Mouse (Mus musculus): ENCODE measurements around the gene Ryr2. TPM values are rescaled to one million over a fixed set of nuclear protein-coding genes. Genes with fewer than 3 reads are reported as not detected.

The Ryr2 gene
- total RNA-seq, 1 experiment from 2014 or later, result 19.6 TPM

DNA sequence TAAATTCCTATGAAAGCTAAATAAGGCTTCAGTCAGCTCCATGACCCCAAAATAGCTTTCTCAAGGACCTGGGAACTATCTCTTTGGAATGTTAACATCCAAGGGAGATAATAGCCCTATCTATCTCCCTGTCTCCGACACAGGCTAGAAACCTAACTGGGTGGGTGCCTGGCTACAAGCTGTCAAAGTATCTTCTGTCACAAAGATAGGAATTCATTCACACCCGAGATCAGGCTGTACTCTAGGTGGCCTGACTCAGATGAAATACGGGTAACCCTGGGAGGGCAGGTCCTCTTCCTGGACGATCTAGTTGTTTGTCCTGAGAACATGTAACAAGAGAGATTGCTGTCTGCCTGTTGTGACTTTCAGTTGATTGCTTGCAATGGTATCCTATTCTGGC lies 69.9 kb downstream of the Ryr2 start:
- DNase-seq, result no peak

DNA sequence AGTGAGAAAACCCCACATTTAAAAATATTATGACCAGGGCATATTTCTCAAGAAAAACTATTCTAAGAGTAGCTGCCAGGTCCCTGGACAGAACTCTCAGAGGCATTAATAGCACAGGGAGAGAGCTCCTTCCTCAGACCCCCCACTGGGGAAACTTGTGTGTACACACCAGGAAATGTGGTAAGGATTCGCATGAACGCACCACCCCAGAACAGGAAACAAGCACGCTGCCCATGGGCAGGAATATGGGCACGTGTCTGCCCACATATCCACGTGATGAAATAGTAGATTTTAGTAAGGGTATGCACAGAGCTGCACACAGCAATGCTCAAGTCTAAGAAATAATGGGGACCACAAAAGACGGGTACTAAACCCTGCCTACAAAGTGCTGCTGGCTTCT lies 72.8 kb downstream of the Ryr2 start:
- DNase-seq, result no peak

DNA sequence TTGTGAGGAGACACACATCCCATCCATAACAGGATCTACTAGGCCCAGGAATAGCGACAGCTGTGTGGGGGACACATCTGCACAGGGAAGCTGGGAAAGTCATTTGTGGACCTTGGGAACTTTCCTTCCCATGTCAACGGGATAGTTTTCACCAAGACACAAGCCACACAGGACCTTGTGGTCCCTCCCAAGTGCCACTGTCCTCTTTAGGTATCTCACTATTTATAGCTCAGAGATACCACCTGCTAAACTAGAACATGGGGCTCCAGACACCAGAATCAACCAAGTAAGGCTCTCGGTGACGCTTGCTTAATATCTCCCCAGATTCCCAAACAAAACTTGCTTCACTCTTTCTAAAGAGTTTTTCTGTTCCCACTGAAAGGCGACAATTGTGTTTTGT lies 73.5 kb downstream of the Ryr2 start:
- no peak for DNase-seq

DNA sequence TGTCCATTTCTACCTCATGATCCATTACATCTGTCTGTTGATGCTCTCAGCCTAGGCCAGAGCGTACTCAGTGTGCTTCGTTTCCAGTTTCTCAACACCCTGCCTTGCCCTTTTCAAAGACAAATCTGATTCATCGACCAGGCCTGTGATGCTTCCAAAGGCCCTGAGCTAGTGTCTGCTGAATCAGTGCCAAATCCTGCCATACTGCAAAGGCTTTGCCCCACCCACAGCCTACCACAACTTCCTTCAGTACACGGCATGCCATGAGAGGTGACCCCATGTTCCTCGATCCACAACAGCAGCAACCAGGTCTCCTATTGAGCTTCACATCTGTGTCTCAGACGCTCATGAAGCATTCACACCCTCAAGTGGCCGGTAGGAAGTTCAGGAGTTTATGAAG lies 76.9 kb downstream of the Ryr2 start:
- peak; percentile 30 for DNase-seq

DNA sequence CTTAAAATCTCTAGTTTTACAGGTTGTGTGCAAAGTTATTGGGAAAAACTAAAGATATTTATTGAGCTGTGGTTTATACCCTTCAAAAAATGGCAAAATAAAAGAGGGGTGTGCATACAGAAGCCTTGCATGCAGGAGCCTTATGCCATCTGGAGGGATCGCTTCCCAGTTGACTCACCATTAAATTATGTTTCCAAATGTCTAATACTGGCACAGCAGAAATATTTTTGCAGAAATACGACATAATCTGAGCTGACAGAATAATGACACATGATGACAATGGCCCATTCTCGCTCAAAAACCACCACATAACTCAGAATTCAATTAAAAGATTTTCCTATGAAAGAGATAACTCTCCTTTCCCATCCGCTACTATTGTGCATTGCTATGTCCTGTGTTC lies 77.4 kb downstream of the Ryr2 start:
- DNase-seq, result no peak

DNA sequence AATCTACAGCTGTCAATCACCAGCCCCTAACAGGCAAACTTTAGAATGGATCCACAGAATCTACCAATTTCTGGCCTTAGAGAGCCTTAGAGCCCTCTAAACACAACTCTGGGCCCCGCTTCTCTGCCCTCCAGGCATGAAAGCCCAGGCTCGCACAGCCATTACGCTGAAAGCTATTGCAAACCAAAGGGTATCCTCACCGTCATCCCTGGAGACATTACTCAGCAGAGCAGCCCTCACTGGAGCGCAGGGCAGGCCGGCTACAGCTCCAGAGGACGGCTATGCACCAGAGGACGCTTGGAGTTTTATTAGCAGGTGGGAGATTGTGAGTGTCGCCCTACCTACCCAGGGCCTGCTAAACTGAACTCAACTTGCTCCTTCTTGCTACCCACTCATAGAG lies 88.7 kb downstream of the Ryr2 start:
- DNase-seq, result no peak

DNA sequence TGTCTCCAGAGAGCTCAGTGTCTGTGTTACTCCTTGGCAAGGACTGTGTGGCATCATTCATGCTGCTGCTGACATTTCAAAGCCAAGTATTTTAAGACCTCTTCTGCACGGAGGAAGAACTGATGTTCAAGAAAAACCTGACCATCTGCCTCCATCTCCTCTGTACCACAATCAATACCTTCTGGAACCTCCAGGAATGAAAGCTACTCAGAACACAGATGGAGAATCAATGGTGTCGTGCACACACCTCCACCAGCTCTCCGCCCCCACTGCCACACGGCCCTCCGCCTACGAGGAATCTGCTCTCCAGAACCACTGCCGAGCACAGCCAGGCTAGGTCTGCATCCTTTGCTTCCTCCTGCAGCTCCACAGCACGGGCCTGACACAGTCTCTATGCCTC lies 92.8 kb downstream of the Ryr2 start:
- DNase-seq, result no peak

DNA sequence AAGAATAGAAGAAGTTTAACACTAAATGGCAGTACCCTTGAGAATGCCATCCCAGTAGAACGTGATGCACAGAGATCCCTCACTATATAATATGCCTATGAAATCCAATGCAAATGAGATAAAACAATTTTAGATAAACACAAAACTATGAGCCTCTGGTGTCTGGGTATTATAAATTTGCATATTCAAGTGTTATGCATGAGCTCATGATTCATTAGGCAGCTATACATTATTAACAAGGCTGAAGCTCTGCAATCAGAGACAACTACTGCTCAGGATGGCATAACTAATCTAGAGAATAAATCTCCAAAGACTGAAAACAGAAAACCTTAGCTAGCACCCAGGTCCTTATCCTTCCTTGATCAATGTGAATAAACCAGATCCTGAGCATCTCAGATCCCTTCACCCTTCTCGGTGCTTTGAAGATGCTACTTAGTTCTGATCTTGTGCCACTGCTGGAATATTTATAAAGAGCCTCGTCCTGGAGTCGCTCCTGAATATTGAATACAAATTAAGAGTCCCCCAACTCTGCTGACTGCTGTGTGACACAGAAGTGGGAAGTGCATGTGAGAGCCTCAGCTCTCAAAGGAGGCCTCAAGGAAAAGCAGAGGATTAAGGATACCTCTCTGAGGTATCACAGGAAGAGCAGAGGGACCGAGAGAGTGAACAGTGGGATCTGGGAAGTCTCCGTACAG lies 97.6 kb downstream of the Ryr2 start:
- no peak for DNase-seq

DNA sequence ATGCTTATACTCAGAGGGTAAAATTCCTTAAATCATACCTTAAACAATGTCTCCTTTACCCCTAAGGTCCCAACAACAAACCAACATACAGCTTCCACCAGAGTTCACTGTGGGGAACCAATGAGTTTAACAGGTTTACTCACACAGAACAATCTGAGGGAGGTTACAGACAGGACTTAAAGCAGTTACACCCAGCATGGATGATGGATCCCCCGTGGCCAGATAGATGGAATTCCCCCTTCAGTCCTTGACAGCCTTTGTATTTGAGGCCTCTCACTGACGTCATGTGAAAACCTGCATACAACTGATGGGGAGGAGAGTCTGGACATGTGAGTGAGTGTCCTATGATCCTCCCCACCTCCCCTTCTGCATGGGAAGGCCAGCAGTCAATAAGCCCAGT lies 99.2 kb downstream of the Ryr2 start:
- DNase-seq, result no peak

DNA sequence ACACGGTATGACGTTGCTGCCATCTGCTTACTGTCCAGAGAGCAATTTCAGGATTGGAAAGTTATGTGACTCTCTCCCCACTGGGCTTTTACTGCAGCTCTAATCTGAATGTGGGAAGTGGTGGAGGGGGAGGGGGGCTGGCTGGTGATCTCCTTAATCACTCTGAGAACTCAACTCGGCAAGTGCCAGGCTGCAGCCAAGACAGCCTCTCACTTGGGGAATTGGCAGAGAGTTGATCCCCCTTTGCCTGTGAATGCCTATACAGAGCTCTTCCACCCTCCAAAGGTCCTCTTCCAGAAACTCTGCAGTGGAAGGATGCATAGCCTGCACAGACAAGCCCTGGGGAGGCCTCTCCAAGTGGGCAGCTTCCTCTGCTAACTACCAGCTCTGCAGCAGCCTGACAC lies 104.9 kb downstream of the Ryr2 start:
- DNase-seq, result no peak

DNA sequence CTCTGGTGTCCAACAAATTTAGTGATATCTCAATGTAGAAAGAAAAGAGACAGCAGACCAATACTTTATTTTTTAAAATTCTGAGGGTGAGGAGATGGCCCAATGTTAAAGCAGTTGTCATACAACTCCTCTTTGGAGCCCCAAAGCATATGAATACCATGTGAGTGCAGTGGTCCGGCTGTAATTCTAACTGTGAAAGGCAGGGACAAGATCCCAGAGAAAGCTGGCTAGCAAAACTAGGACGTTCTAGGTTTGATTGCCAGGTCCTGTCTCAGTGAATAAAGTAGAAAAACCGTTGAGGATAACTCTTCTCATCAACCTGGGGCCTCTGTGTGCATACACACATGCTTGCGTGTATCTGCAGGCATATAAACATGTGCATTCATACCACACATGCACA lies 106.9 kb downstream of the Ryr2 start:
- DNase-seq, result no peak

DNA sequence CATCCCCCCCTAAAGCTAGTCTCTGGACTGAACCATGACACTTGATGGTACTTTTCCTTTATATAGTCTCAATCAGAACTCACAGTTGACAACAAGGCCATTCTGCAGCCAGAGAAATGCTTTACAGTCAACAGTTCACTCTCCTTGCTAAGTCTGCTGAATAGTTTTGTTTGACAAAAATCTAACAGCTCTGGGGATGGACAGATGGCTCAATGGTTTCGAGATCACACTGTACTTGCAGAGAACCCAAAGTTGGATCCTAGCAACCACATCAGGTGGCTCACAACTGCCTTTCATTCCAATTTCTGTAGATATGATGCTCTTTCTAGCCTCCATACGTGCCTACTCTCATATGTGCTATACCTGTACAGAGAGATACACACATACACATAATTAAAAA lies 109.4 kb downstream of the Ryr2 start:
- DNase-seq, result no peak

DNA sequence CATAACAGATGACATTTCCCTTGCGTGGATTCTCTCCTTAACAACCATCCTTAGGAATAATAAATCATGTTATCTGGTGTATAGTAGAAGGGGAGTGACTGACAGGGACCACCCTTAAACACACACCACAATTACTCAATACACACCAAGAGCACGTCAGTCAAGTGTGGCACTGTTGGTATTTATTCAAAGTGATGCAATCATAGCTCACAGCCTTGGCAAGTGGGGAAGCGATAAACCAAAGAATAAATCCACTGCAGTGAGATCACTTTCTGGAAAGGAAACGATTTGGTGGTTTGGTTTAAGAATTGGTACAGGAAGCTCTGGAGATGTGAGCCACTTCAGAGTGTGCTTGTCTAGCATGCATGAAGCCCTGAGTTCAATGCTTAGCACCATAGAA lies 119.2 kb downstream of the Ryr2 start:
- no peak for DNase-seq

DNA sequence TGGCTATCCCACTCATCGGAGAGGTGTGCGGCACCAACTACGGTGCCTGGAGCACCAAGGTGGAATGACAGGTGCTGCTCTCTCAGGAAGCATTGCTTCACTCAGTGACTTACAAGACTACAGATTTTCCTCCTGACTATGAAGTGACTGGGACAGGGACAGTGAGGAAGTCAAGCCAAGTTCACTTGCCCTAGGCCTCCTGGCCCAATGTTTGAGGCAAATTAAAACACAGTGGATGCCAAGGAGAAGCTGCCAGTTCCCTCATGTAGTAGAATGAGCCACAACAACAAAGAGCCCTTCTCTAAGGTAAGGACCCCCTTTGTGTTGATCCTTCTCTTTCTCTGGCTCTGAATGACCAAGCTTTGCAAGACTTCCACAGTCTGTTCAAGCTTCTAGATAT lies 121.7 kb downstream of the Ryr2 start:
- DNase-seq, result no peak

DNA sequence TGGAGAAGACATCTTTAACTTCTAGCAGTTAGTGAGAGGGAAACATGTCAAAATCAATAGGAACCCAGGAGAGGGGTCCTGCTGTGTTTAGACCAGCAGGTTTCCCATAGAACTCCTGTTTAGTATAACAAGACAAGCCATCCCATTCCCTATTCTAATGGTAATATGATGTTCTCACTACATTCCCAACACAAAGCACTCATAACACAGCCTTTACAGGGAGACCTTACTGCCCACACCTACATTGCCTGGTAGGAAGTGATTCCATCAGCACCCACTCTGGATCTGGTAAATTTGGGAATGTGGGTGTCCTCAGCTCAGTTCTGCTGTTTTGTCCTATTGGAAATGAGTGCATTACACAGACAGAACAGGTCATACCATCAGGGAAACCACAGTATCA lies 127.7 kb downstream of the Ryr2 start:
- DNase-seq, result no peak

DNA sequence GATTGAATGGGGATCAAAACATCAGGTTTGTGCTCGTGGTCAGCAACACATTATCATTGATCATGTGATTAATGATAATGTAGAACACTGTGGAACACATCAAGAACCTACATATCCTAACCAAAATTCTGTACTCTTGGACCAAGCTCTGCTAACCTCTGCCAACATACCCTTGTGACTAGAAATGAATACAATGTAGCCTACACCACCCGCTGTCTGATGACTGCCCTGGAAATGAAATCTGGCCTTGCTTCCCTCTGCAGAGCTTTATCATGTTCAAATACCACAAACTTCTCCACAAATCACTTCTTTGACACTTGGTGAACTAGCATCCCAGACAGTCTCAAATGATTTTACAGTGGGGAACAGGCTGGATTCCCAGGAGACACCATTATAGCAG lies 128.4 kb downstream of the Ryr2 start:
- DNase-seq, result no peak

DNA sequence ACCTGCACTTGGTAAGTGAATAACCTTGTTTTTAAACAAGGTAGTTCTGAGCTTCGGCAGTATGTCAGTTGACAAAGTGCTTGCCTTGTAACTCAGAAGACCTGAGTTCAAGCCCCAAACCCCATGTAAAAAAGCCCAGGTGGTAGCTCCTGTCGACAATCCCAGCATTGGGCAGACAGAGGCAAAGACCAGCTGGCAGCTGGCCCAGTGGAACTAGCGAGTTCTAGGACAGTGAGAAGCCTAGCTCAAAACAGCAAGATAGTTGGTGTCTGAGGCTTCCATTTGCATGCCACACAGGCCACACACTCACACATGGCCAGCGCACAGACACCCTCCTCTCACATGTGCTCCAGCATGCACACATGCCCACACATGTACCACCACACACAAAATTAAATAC lies 129.1 kb downstream of the Ryr2 start:
- DNase-seq, result no peak

DNA sequence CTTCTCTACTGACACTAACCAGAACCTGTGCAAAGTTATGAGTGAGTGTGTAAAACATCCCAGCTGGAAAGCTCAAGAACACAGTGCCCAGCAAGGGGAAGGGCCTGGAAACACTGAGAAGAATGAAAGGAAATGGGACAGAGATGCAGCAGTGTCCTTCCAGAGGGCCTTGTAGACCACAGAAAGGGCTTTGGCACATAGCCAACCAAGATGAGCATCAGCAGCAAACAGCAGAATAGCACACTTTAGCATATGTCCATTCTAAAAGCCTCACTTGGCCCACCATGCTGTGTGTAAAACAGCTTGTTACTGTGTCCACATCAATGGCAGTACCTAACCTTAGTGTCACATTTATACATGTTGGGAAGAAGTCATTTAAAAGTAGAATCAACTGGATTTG lies 142.4 kb downstream of the Ryr2 start:
- DNase-seq, result no peak

DNA sequence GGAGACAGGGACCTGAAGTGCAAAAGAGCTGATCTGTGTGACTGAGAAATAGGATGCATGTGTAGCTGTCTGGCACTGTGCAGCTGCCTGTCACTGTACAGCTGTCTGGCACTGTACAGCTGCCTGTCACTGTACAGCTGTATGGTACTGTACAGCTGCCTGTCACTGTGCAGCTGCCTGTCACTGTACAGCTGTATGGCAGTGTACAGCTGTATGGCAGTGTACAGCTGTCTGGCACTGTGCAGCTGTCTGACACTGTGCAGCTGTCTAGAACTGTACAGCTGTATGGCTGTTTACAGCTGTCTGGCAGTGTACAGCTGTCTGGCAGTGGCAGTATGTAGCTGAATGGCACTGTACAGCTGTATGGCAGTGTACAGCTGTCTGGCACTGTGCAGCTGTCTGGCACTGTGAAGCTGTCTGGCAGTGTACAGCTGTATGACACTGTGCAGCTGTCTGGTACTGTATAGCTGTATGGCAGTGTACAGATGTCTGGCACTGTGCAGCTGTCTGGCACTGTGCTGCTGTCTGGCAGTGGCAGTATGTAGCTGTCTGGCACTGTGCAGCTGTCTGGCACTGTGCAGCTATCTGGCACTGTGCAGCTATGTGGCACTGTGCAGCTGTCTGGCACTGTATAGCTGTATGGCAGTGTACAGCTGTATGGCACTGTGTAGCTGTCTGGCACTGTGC lies 147.1 kb downstream of the Ryr2 start:
- no peak for DNase-seq

DNA sequence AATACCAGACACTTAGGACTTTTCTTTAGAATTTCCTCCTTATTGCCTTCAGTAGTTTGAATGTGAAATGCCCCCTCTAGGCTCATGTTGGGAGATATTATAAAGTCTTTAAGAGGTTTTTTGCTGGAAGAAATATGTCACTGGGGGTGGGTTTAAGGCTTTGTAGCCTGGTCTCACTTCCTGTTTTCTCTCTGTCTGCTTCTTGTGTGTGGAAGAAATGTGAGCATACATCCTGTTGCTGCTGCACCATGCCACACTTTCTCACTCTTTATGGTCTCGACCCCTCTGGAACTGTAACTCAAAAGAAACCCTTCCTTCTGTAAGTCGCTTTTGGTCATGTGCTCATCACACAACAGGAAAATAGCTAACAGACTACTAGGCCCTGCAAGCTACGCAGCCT lies 147.9 kb downstream of the Ryr2 start:
- DNase-seq, result no peak

DNA sequence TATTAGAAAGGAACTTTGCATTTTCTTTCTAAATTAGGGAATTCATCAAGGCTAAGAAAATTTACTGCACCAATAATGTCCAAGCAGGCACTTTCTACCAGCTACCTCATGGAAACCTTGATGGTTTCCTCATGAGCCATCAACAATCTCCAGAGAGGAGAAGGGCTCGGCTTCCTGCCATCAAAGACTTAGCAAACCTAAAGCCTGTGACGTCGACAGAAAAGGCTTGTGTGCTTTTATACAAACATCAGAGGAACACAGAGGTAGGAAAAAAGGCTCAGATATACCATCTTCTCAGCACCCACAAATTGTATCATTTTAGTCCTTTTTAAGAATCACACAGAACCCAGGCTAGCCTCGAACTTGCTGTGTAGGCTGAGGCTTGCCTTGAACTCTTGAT lies 148.5 kb downstream of the Ryr2 start:
- DNase-seq, result no peak

DNA sequence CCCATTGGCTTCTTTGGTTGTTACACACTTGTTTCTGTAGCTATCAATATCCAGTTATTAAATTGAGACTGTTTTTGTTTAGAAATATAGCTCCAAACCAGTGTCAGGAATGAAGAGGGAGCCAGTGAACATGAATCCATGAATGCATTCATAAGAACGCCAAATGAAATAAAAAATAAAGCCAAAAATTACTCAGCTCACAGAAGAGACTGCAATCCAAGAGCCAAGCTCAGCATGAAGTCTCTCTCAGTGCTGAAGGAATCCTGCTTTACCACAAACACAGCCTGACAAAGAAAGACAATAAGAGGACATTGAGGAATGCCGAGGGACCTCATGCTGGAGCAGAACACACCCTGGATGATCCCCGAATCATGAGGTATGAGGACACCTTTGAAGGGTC lies 154.8 kb downstream of the Ryr2 start:
- DNase-seq, result no peak

DNA sequence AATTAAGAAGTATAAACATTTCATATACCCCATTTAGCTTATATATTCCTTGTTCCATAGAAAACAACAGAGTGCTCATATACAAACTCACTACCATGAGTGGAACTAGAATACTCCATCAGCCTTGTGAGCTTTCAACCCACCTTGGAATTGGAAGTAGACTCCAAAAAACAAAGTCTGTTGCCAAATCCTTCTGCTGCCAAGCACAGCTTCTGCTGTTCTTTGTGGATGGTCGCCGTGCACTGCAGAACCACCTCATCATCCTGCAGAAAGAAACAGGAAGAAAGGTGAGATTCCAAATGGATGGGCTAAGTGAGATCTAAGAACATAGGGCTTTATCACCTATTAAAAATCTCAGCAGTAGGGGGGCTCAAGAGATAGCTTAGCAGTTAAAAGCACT lies 161.0 kb downstream of the Ryr2 start:
- no peak for DNase-seq

DNA sequence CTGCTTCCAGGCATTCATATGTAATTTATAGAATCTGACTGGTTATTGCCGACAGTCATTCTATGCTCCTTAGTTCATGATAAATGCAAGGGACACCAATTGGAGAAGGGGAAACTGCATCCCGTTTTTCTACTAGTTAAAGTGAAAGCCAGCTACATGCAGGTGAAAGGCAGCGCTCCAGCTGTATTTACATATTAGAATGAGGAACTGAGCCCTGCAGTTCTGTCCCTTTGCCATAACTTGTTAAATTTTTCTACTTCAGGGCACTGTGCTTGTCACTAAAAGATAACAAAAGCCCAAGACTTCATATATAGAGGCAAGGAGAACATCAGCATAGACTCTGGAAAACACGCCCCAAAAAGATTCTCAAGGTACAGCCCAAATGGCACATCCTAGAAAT lies 165.0 kb downstream of the Ryr2 start:
- no peak for DNase-seq

Data from adrenal gland, postnatal 25 days (tissue).